Mouse (Mus musculus): Measurements from ENCODE around the gene Hivep2. TPM values are rescaled to one million over a fixed set of nuclear protein-coding genes. Genes with fewer than 3 reads are reported as not detected.

Hivep2 gene
- polyA plus RNA-seq, 1 experiment from 2014 or later = 1.0 TPM

GRCm38 (mm10) chr10:14085882-14086515, 120.1 kb downstream of the Hivep2 start:
- H3K27ac ChIP-seq = no peak overlapping the region
- H3K27me3 ChIP-seq (ENCODE audit: poor library complexity, severe bottlenecking) = no peaks in the 10 kb centered on the region
- H3K9me3 ChIP-seq = no peaks in the 10 kb centered on the region
- 91% methylated on average over 10 of the region's 10 CpGs for whole genome bisulfite sequencing
- no peak overlapping the region for H3K4me3 ChIP-seq
- 0 out of 2 replicates have a peak, but pooled peaks cover 4% of the 10 kb centered on the region for H3K4me1 ChIP-seq
- DNase-seq (ENCODE audit: extremely low spot score, low spot score) = no peak
- no peaks in the 10 kb centered on the region for H3K36me3 ChIP-seq (replicated peaks)

GRCm38 (mm10) chr10:14087316-14087715, 121.4 kb downstream of the Hivep2 start:
- H3K4me3 ChIP-seq = no peak overlapping the region
- no peaks in the 10 kb centered on the region for H3K4me1 ChIP-seq
- DNase-seq (ENCODE audit: extremely low spot score, low spot score) = no peak
- no peaks in the 10 kb centered on the region for H3K36me3 ChIP-seq (replicated peaks)
- no peak overlapping the region for H3K27ac ChIP-seq
- WGBS = 94% methylated on average over 7 of the region's 7 CpGs
- no peaks in the 10 kb centered on the region for H3K9me3 ChIP-seq
- no peaks in the 10 kb centered on the region for H3K27me3 ChIP-seq (ENCODE audit: poor library complexity, severe bottlenecking)

GRCm38 (mm10) chr10:14089488-14089887, 123.6 kb downstream of the Hivep2 start:
- no peak for DNase-seq (ENCODE audit: extremely low spot score, low spot score)
- Histone ChIP-seq H3K27me3 (ENCODE audit: poor library complexity, severe bottlenecking) (no peaks in the 10 kb centered on the region), H3K4me1 (no peaks in the 10 kb centered on the region), H3K9me3 (no peaks in the 10 kb centered on the region), H3K27ac (no peak overlapping the region), H3K4me3 (no peak overlapping the region), H3K36me3 (replicated peaks) (no peaks in the 10 kb centered on the region)
- WGBS = 55% methylated on average over 9 of the region's 9 CpGs

GRCm38 (mm10) chr10:14094033-14094432, 128.2 kb downstream of the Hivep2 start:
- Histone ChIP-seq H3K36me3 (replicated peaks) (no peaks in the 10 kb centered on the region), H3K27me3 (ENCODE audit: poor library complexity, severe bottlenecking) (no peaks in the 10 kb centered on the region), H3K4me1 (no peaks in the 10 kb centered on the region), H3K9me3 (no peaks in the 10 kb centered on the region), H3K4me3 (no peak overlapping the region), H3K27ac (no peak overlapping the region)
- DNase-seq (ENCODE audit: extremely low spot score, low spot score) = no peak
- 91% methylated on average over 4 of the region's 4 CpGs for WGBS

- no peaks in the 10 kb centered on the region for H3K27me3 ChIP-seq (ENCODE audit: poor library complexity, severe bottlenecking)
- 91% methylated on average over 3 of the region's 3 CpGs for WGBS
- H3K9me3 ChIP-seq = no peaks in the 10 kb centered on the region
- no peaks in the 10 kb centered on the region for H3K4me1 ChIP-seq
- no peak for DNase-seq (ENCODE audit: extremely low spot score, low spot score)
- H3K36me3 ChIP-seq (replicated peaks) = no peaks in the 10 kb centered on the region
- no peak overlapping the region for H3K4me3 ChIP-seq
- H3K27ac ChIP-seq = no peak overlapping the region
Observed at GRCm38 (mm10) chr10:14096045-14096444, 130.2 kb downstream of the Hivep2 start.

- Histone ChIP-seq H3K36me3 (replicated peaks) (no peaks in the 10 kb centered on the region), H3K27me3 (ENCODE audit: poor library complexity, severe bottlenecking) (no peaks in the 10 kb centered on the region), H3K9me3 (no peaks in the 10 kb centered on the region), H3K27ac (no peak overlapping the region), H3K4me3 (no peak overlapping the region), H3K4me1 (no peaks in the 10 kb centered on the region)
- WGBS = 88% methylated on average over 4 of the region's 4 CpGs
- no peak for DNase-seq (ENCODE audit: extremely low spot score, low spot score)
Observed at GRCm38 (mm10) chr10:14099182-14099581, 133.3 kb downstream of the Hivep2 start.

- Histone ChIP-seq H3K4me1 (no peaks in the 10 kb centered on the region), H3K27ac (no peak overlapping the region), H3K4me3 (no peak overlapping the region), H3K27me3 (ENCODE audit: poor library complexity, severe bottlenecking) (no peaks in the 10 kb centered on the region), H3K9me3 (no peaks in the 10 kb centered on the region), H3K36me3 (replicated peaks) (no peaks in the 10 kb centered on the region)
- WGBS = 87% methylated on average over 8 of the region's 8 CpGs
- no peak for DNase-seq (ENCODE audit: extremely low spot score, low spot score)
Observed at GRCm38 (mm10) chr10:14100041-14100440, 134.2 kb downstream of the Hivep2 start.

- H3K9me3 ChIP-seq = no peaks in the 10 kb centered on the region
- H3K4me1 ChIP-seq = no peaks in the 10 kb centered on the region
- no peak overlapping the region for H3K4me3 ChIP-seq
- H3K36me3 ChIP-seq (replicated peaks) = no peaks in the 10 kb centered on the region
- 83% methylated on average over 3 of the region's 3 CpGs for WGBS
- H3K27ac ChIP-seq = no peak overlapping the region
- H3K27me3 ChIP-seq (ENCODE audit: poor library complexity, severe bottlenecking) = no peaks in the 10 kb centered on the region
- DNase-seq (ENCODE audit: extremely low spot score, low spot score) = no peak
Observed at GRCm38 (mm10) chr10:14100847-14101246, 135.0 kb downstream of the Hivep2 start.

- Histone ChIP-seq H3K9me3 (no peaks in the 10 kb centered on the region), H3K36me3 (replicated peaks) (no peaks in the 10 kb centered on the region), H3K4me3 (no peak overlapping the region), H3K27me3 (ENCODE audit: poor library complexity, severe bottlenecking) (no peaks in the 10 kb centered on the region), H3K27ac (no peak overlapping the region), H3K4me1 (no peaks in the 10 kb centered on the region)
- 90% methylated on average over 5 of the region's 5 CpGs for WGBS
- DNase-seq (ENCODE audit: extremely low spot score, low spot score) = no peak
Observed at GRCm38 (mm10) chr10:14101966-14102365, 136.1 kb downstream of the Hivep2 start.

- 93% methylated on average over 7 of the region's 7 CpGs for WGBS
- no peak for DNase-seq (ENCODE audit: extremely low spot score, low spot score)
- H3K36me3 ChIP-seq (replicated peaks) = no peaks in the 10 kb centered on the region
Observed at GRCm38 (mm10) chr10:14107980-14108671, 142.3 kb downstream of the Hivep2 start.

GRCm38 (mm10) chr10:14115846-14116245, 150.0 kb downstream of the Hivep2 start:
- Histone ChIP-seq H3K27ac (no peak overlapping the region), H3K4me1 (no peaks in the 10 kb centered on the region), H3K9me3 (no peaks in the 10 kb centered on the region), H3K4me3 (no peak overlapping the region), H3K36me3 (replicated peaks) (no peaks in the 10 kb centered on the region), H3K27me3 (ENCODE audit: poor library complexity, severe bottlenecking) (no peaks in the 10 kb centered on the region)
- no peak for DNase-seq (ENCODE audit: extremely low spot score, low spot score)
- WGBS = 88% methylated on average over 4 of the region's 4 CpGs

More at GRCm38 (mm10) chr10:14107980-14108671, 142.3 kb downstream of the Hivep2 start:
- Histone ChIP-seq H3K9me3 (no peaks in the 10 kb centered on the region), H3K4me1 (no peaks in the 10 kb centered on the region), H3K4me3 (no peak overlapping the region), H3K27me3 (ENCODE audit: poor library complexity, severe bottlenecking) (no peaks in the 10 kb centered on the region), H3K27ac (no peak overlapping the region)

GRCm38 (mm10) chr10:14116978-14117377, 151.1 kb downstream of the Hivep2 start:
- Histone ChIP-seq H3K9me3 (no peaks in the 10 kb centered on the region), H3K4me3 (no peak overlapping the region), H3K27ac (no peak overlapping the region), H3K27me3 (ENCODE audit: poor library complexity, severe bottlenecking) (no peaks in the 10 kb centered on the region), H3K4me1 (no peaks in the 10 kb centered on the region), H3K36me3 (replicated peaks) (no peaks in the 10 kb centered on the region)
- WGBS = 95% methylated on average over 5 of the region's 5 CpGs
- DNase-seq (ENCODE audit: extremely low spot score, low spot score) = no peak

- H3K4me3 ChIP-seq = no peak overlapping the region
- no peaks in the 10 kb centered on the region for H3K9me3 ChIP-seq
- WGBS = 95% methylated on average over 5 of the region's 5 CpGs
- DNase-seq (ENCODE audit: extremely low spot score, low spot score) = no peak
- H3K4me1 ChIP-seq = no peaks in the 10 kb centered on the region
- H3K27me3 ChIP-seq (ENCODE audit: poor library complexity, severe bottlenecking) = no peaks in the 10 kb centered on the region
- no peak overlapping the region for H3K27ac ChIP-seq
- H3K36me3 ChIP-seq (replicated peaks) = no peaks in the 10 kb centered on the region
Observed at GRCm38 (mm10) chr10:14119201-14119600, 153.3 kb downstream of the Hivep2 start.
